Mouse (Mus musculus) left cerebral cortex, adult 9 months (tissue): Measurements from ENCODE around the gene Dgki.
A peak's percentile ranks its signal among the peaks of the same experiment; 100 is the strongest.

Experiments
- DNase-seq, 2 experiments: peaks; one replicate each; pipeline ENCODE4 v3.0.0; 2022; ENCODE audit warnings: low spot score in 2 of 2

Gene Dgki

GRCm38 (mm10) chr6:37297744-37298482 lies 2.1 kb downstream of the Dgki start:
- DNase-seq: no peak

- DNase-seq: no peak
Observed at GRCm38 (mm10) chr6:37292068-37292467, 7.9 kb downstream of the Dgki start.

GRCm38 (mm10) chr6:37291171-37291570 lies 8.8 kb downstream of the Dgki start:
- no peak for DNase-seq

GRCm38 (mm10) chr6:37290691-37291090 lies 9.3 kb downstream of the Dgki start:
- no peak for DNase-seq

GRCm38 (mm10) chr6:37286134-37286533 lies 13.8 kb downstream of the Dgki start:
- DNase-seq: no peak

GRCm38 (mm10) chr6:37284879-37285278 lies 15.1 kb downstream of the Dgki start:
- no peak for DNase-seq

GRCm38 (mm10) chr6:37283336-37283735 lies 16.6 kb downstream of the Dgki start:
- DNase-seq: no peak

GRCm38 (mm10) chr6:37282659-37283058 lies 17.3 kb downstream of the Dgki start:
- DNase-seq: no peak

GRCm38 (mm10) chr6:37276834-37277715 lies 22.9 kb downstream of the Dgki start:
- DNase-seq: no peak

GRCm38 (mm10) chr6:37276181-37276580 lies 23.8 kb downstream of the Dgki start:
- DNase-seq: no peak

- DNase-seq: no peak
Observed at GRCm38 (mm10) chr6:37270905-37271591, 28.9 kb downstream of the Dgki start.

GRCm38 (mm10) chr6:37268589-37268988 lies 31.4 kb downstream of the Dgki start:
- no peak for DNase-seq

- no peak for DNase-seq
Observed at GRCm38 (mm10) chr6:37267952-37268351, 32.0 kb downstream of the Dgki start.

GRCm38 (mm10) chr6:37262486-37262885 lies 37.5 kb downstream of the Dgki start:
- no peak for DNase-seq

GRCm38 (mm10) chr6:37261236-37261852 lies 38.6 kb downstream of the Dgki start:
- no peak for DNase-seq

GRCm38 (mm10) chr6:37258662-37259061 lies 41.3 kb downstream of the Dgki start:
- no peak for DNase-seq

- no peak for DNase-seq
Observed at GRCm38 (mm10) chr6:37254144-37254543, 45.8 kb downstream of the Dgki start.

- DNase-seq: no peak
Observed at GRCm38 (mm10) chr6:37252536-37252935, 47.4 kb downstream of the Dgki start.

- no peak for DNase-seq
Observed at GRCm38 (mm10) chr6:37250671-37251070, 49.3 kb downstream of the Dgki start.

- DNase-seq: peak; percentile 39 to 44
Observed at GRCm38 (mm10) chr6:37245757-37246156, 54.2 kb downstream of the Dgki start.

- DNase-seq: no peak
Observed at GRCm38 (mm10) chr6:37244074-37244473, 55.9 kb downstream of the Dgki start.

- DNase-seq: no peak
Observed at GRCm38 (mm10) chr6:37242769-37243121, 57.2 kb downstream of the Dgki start.
